Comparison of ENCODE assay signal across 13 mouse cellular contexts in the genomic region with DNA sequence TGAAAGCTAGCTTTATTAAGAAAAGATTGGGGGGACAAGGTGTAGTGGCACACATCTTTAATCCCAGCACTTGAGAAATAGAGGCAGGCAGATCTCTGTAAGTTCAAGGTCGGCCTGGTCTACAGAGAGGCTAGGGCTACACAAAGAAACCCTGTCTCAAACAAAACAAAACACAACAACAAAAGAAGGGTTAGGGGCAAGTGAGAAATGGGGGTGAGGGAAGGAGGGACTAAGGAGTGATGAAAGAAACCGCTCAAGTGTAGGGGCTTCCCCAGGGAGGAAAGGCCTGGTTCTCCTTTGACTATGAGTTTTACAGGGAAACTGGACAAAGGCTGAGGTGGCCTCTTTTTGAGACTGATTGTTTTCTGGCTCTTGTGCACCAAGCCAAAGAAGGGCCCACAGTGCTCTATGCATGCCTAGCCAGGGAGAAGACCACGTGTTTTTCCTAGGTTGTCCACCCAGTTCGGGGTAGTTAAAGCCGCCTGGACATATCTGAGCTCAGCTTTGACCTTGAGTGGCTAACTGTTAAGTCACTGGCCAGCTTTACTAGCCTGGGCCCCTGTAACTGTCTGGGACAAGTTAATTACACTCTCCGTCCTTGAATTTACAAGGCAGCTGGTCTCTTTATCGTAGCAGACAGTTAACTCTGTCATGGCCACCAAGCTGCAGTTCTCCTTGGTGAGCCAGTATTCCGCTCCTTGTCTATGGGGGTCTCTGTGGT.
DNase-seq lines count a peak whose midpoint lies in the region; ATAC-seq and TF ChIP-seq lines count a peak whose summit lies in the region.
"Had no signal": no experiment of that assay in that cellular context is flagged by ENCODE, and none has a peak within 500 bp of the region (broad histone marks: within the 10 kb centered on the region; RNA-seq: fewer than 3 reads in every experiment).

No protein-coding gene starts in this region.

- no peak for ATAC-seq in forebrain, embryonic 14.5 days
- no peak for ATAC-seq in forebrain, embryonic 16.5 days
- peak; percentile 75; the same call in 1 of the 2 replicates for ATAC-seq in stomach, embryonic 15.5 days (ENCODE audit: insufficient read depth, low FRiP score, low read depth)
- ATAC-seq in stomach, postnatal 0 days (ENCODE audit: low FRiP score, low TSS enrichment): no peak
- ATAC-seq in stomach, embryonic 16.5 days (ENCODE audit: insufficient read depth, low FRiP score): peak; percentile 37; the same call in 1 of the 2 replicates
- ATAC-seq in midbrain, embryonic 14.5 days (ENCODE audit: low FRiP score, low TSS enrichment): no peak

- no peak overlapping the region for H3K27ac ChIP-seq in forebrain, embryonic 14.5 days (ENCODE audit: low read depth, low read length)
- H3K27ac ChIP-seq in forebrain, embryonic 16.5 days (ENCODE audit: low read length): no peak overlapping the region
- H3K27ac ChIP-seq in stomach, embryonic 15.5 days: no peak overlapping the region
- H3K27ac ChIP-seq in stomach, postnatal 0 days (replicated peaks): no peak overlapping the region
- no peak overlapping the region for H3K27ac ChIP-seq in stomach, embryonic 16.5 days (ENCODE audit: low read length)
- H3K27ac ChIP-seq in midbrain, embryonic 14.5 days (replicated peaks; ENCODE audit: low read depth, low read length): no peak overlapping the region
- H3K27ac ChIP-seq: forebrain, embryonic 12.5 days; limb, embryonic 15.5 days had no signal

- WGBS in forebrain, embryonic 14.5 days: 44% methylated on average over 8 of the region's 8 CpGs
- 44% methylated on average over 8 of the region's 8 CpGs for WGBS in forebrain, embryonic 16.5 days
- WGBS in stomach, embryonic 15.5 days: 60% methylated on average over 8 of the region's 8 CpGs
- 65% methylated on average over 8 of the region's 8 CpGs for WGBS in stomach, postnatal 0 days
- 61% methylated on average over 8 of the region's 8 CpGs for WGBS in stomach, embryonic 16.5 days
- WGBS in midbrain, embryonic 14.5 days: 42% methylated on average over 8 of the region's 8 CpGs

- no peaks in the 10 kb centered on the region for H3K4me1 ChIP-seq in forebrain, embryonic 14.5 days (ENCODE audit: control insufficient read depth, insufficient read depth, low read length)
- 0 out of 2 replicates have a peak, but pooled peaks cover 2% of the 10 kb centered on the region for H3K4me1 ChIP-seq in forebrain, embryonic 16.5 days (replicated peaks; ENCODE audit: control insufficient read depth, insufficient read depth, low read length)
- H3K4me1 ChIP-seq in stomach, embryonic 15.5 days: 0 out of 2 replicates have a peak, but pooled peaks cover 5% of the 10 kb centered on the region
- H3K4me1 ChIP-seq in stomach, postnatal 0 days (replicated peaks; ENCODE audit: control insufficient read depth, insufficient read depth): no peaks in the 10 kb centered on the region
- no peaks in the 10 kb centered on the region; the same call in 1 of the 2 replicates for H3K4me1 ChIP-seq in stomach, embryonic 16.5 days (ENCODE audit: control insufficient read depth, insufficient read depth, low read length)
- no peaks in the 10 kb centered on the region for H3K4me1 ChIP-seq in midbrain, embryonic 14.5 days (ENCODE audit: control insufficient read depth, insufficient read depth, low read length)

- no peak overlapping the region for H3K4me2 ChIP-seq in forebrain, embryonic 14.5 days (ENCODE audit: low read length)
- H3K4me2 ChIP-seq in forebrain, embryonic 16.5 days (ENCODE audit: low read length): no peak overlapping the region
- H3K4me2 ChIP-seq in stomach, embryonic 15.5 days: no peak overlapping the region
- no peak overlapping the region for H3K4me2 ChIP-seq in stomach, postnatal 0 days (replicated peaks; ENCODE audit: low read depth)
- H3K4me2 ChIP-seq in stomach, embryonic 16.5 days (ENCODE audit: low read depth, low read length): no peak overlapping the region
- no peak overlapping the region for H3K4me2 ChIP-seq in midbrain, embryonic 14.5 days (ENCODE audit: low read length)
- H3K4me2 ChIP-seq: forebrain, embryonic 12.5 days; heart, embryonic 11.5 days; limb, embryonic 15.5 days had no signal

- no peaks in the 10 kb centered on the region for H3K27me3 ChIP-seq in forebrain, embryonic 14.5 days (replicated peaks; ENCODE audit: control insufficient read depth, insufficient read depth, low read length)
- no peaks in the 10 kb centered on the region for H3K27me3 ChIP-seq in forebrain, embryonic 16.5 days (replicated peaks; ENCODE audit: control insufficient read depth, insufficient read depth, low read length)
- H3K27me3 ChIP-seq in stomach, embryonic 15.5 days (replicated peaks): no peaks in the 10 kb centered on the region
- H3K27me3 ChIP-seq in stomach, postnatal 0 days (ENCODE audit: control insufficient read depth, insufficient read depth, low read length): no peaks in the 10 kb centered on the region
- no peaks in the 10 kb centered on the region for H3K27me3 ChIP-seq in stomach, embryonic 16.5 days (ENCODE audit: control insufficient read depth, insufficient read depth, low read length)
- H3K27me3 ChIP-seq in midbrain, embryonic 14.5 days (ENCODE audit: control insufficient read depth, insufficient read depth, low read length): no peaks in the 10 kb centered on the region; the same call in 1 of the 2 replicates
- H3K27me3 ChIP-seq: limb, embryonic 15.5 days had no signal

- H3K9ac ChIP-seq in forebrain, embryonic 14.5 days (ENCODE audit: low read length): no peak overlapping the region
- no peak overlapping the region for H3K9ac ChIP-seq in forebrain, embryonic 16.5 days (replicated peaks; ENCODE audit: low read depth, low read length)
- no peak overlapping the region for H3K9ac ChIP-seq in stomach, embryonic 15.5 days
- no peak overlapping the region for H3K9ac ChIP-seq in stomach, postnatal 0 days (ENCODE audit: low read length)
- no peak overlapping the region for H3K9ac ChIP-seq in stomach, embryonic 16.5 days (ENCODE audit: low read length)
- no peak overlapping the region for H3K9ac ChIP-seq in midbrain, embryonic 14.5 days (replicated peaks; ENCODE audit: low read length)
- H3K9ac ChIP-seq: forebrain, embryonic 12.5 days; limb, embryonic 15.5 days had no signal

- no peak for TF ChIP-seq EP300 in stomach, postnatal 0 days (optimal IDR thresholded peaks at IDR 0.05)

- no peak for TF ChIP-seq CTCF in stomach, postnatal 0 days (IDR thresholded peaks at IDR 0.05; ENCODE audit: low read depth)

- no peaks in the 10 kb centered on the region for H3K36me3 ChIP-seq in forebrain, embryonic 14.5 days (ENCODE audit: control insufficient read depth, insufficient read depth, low read length)
- no peaks in the 10 kb centered on the region for H3K36me3 ChIP-seq in forebrain, embryonic 16.5 days (ENCODE audit: control insufficient read depth, insufficient read depth)
- no peaks in the 10 kb centered on the region for H3K36me3 ChIP-seq in stomach, embryonic 15.5 days
- H3K36me3 ChIP-seq in stomach, postnatal 0 days (ENCODE audit: control insufficient read depth, insufficient read depth, low read length): no peaks in the 10 kb centered on the region
- no peaks in the 10 kb centered on the region for H3K36me3 ChIP-seq in stomach, embryonic 16.5 days (ENCODE audit: control insufficient read depth, insufficient read depth, low read length)
- H3K36me3 ChIP-seq in midbrain, embryonic 14.5 days (ENCODE audit: control insufficient read depth, insufficient read depth, low read length): no peaks in the 10 kb centered on the region
- H3K36me3 ChIP-seq: forebrain, embryonic 12.5 days; limb, embryonic 15.5 days had no signal

- H3K4me3 ChIP-seq in forebrain, embryonic 14.5 days (ENCODE audit: low read depth, low read length): no peak overlapping the region
- H3K4me3 ChIP-seq in forebrain, embryonic 16.5 days (replicated peaks; ENCODE audit: low read length): no peak overlapping the region
- H3K4me3 ChIP-seq in stomach, embryonic 15.5 days (replicated peaks): no peak overlapping the region
- no peak overlapping the region for H3K4me3 ChIP-seq in stomach, postnatal 0 days (ENCODE audit: low read depth, low read length)
- no peak overlapping the region for H3K4me3 ChIP-seq in stomach, embryonic 16.5 days (replicated peaks; ENCODE audit: low read length)
- no peak overlapping the region for H3K4me3 ChIP-seq in midbrain, embryonic 14.5 days (replicated peaks; ENCODE audit: low read depth, low read length)
- H3K4me3 ChIP-seq: forebrain, embryonic 12.5 days; limb, embryonic 15.5 days had no signal

- H3K9me3 ChIP-seq in forebrain, embryonic 14.5 days (replicated peaks; ENCODE audit: control insufficient read depth, low read length): no peaks in the 10 kb centered on the region
- H3K9me3 ChIP-seq in forebrain, embryonic 16.5 days (ENCODE audit: control insufficient read depth, low read length): 0 out of 2 replicates have a peak, but pooled peaks cover 3% of the 10 kb centered on the region
- no peaks in the 10 kb centered on the region for H3K9me3 ChIP-seq in stomach, embryonic 15.5 days
- no peaks in the 10 kb centered on the region for H3K9me3 ChIP-seq in stomach, postnatal 0 days (ENCODE audit: control insufficient read depth, low read length)
- H3K9me3 ChIP-seq in stomach, embryonic 16.5 days (replicated peaks; ENCODE audit: control insufficient read depth, low read length): peaks cover 6% of the 10 kb centered on the region; the same call in 1 of the 2 replicates
- no peaks in the 10 kb centered on the region for H3K9me3 ChIP-seq in midbrain, embryonic 14.5 days (ENCODE audit: control insufficient read depth, low read length)
- H3K9me3 ChIP-seq: limb, embryonic 15.5 days had no signal

- DNase-seq in forebrain, embryonic 14.5 days (ENCODE audit: low spot score): peak; percentile 6
- DNase-seq in stomach, postnatal 0 days (ENCODE audit: low spot score): no peak
- DNase-seq in kidney, adult 9 months: peak; percentile 75
- DNase-seq in midbrain, embryonic 14.5 days: no peak
- no peak for DNase-seq in cerebellum, adult 11-12 months
- DNase-seq: B cell, adult 2 months; lung, postnatal 36 days had no signal

Comparison
In these comparisons a context has a peak if more than half of its experiments do, and no peak if none do; other contexts are left out.
1. ATAC-seq: peak in stomach, embryonic 15.5 days (single experiment) and stomach, embryonic 16.5 days (single experiment); none in forebrain, embryonic 14.5 days (single experiment), forebrain, embryonic 16.5 days (single experiment), stomach, postnatal 0 days (single experiment) and midbrain, embryonic 14.5 days (single experiment).
2. DNase-seq: peak in forebrain, embryonic 14.5 days (single experiment) and kidney, adult 9 months (single experiment); none in stomach, postnatal 0 days (single experiment), midbrain, embryonic 14.5 days (single experiment) and cerebellum, adult 11-12 months (single experiment).